Mouse (Mus musculus): ENCODE data around the gene Fastkd1.
A peak's percentile ranks its signal among the peaks of the same experiment; 100 is the strongest.
"Not testable (repeated sequence)": the region's sequence is repeated elsewhere in the genome, so short reads cannot be mapped to it uniquely, and the experiment has no call there.

The Fastkd1 gene

GRCm38 (mm10) chr2:69673723-69674122 is 39.6 kb downstream of the Fastkd1 start:
- DNase-seq (ENCODE audit: low spot score in 2 of 2): no peak

- DNase-seq (ENCODE audit: low spot score in 2 of 2): no peak
Observed at GRCm38 (mm10) chr2:69669853-69670252, 43.5 kb downstream of the Fastkd1 start, which contains the start of gene Klhl41. Gene Klhl41, plus strand, starts transcription at chr2:69670120.

- no peak for DNase-seq (ENCODE audit: low spot score in 2 of 2)
Observed at GRCm38 (mm10) chr2:69668414-69668813, 44.9 kb downstream of the Fastkd1 start.

- DNase-seq (ENCODE audit: low spot score in 2 of 2): no peak
Observed at GRCm38 (mm10) chr2:69667656-69668055, 45.7 kb downstream of the Fastkd1 start.

- no peak for DNase-seq (ENCODE audit: low spot score in 2 of 2)
Observed at GRCm38 (mm10) chr2:69663827-69664476, 49.4 kb downstream of the Fastkd1 start.

- DNase-seq (ENCODE audit: low spot score in 2 of 2): no peak
Observed at GRCm38 (mm10) chr2:69659326-69659725, 54.0 kb downstream of the Fastkd1 start.

GRCm38 (mm10) chr2:69649716-69650115 is 63.6 kb downstream of the Fastkd1 start:
- no peak for DNase-seq (ENCODE audit: low spot score in 2 of 2)

- peak; percentile 91 to 94 for DNase-seq (ENCODE audit: low spot score in 2 of 2)
Observed at GRCm38 (mm10) chr2:69646726-69647490, 66.4 kb downstream of the Fastkd1 start, which contains the start of gene Bbs5. Gene Bbs5, plus strand, starts transcription at chr2:69647171.

GRCm38 (mm10) chr2:69644968-69645617 is 68.2 kb downstream of the Fastkd1 start:
- no peak for DNase-seq (ENCODE audit: low spot score in 2 of 2)

- no peak for DNase-seq (ENCODE audit: low spot score in 2 of 2)
Observed at GRCm38 (mm10) chr2:69640100-69640499, 73.2 kb downstream of the Fastkd1 start.

GRCm38 (mm10) chr2:69637989-69638388 is 75.3 kb downstream of the Fastkd1 start:
- DNase-seq (ENCODE audit: low spot score in 2 of 2): not testable (repeated sequence)

Measured in urinary bladder, postnatal 36 days (tissue).